Mouse (Mus musculus) forebrain, embryonic 15.5 days (tissue): ENCODE measurements around the gene Ubiad1. TPM values are rescaled to one million over a fixed set of nuclear protein-coding genes. Genes with fewer than 3 reads are reported as not detected.
A peak's percentile ranks its signal among the peaks of the same experiment; 100 is the strongest.

Experiments used
- ATAC-seq: fragments of 200-750 bp; cut with Nextera tagmentation; replicated peaks from 2 replicates; pipeline ENCODE4 v1.8.0; 2017; ENCODE audit warnings: mild to moderate bottlenecking, moderate TSS enrichment, moderate library complexity
- H3K27ac ChIP-seq: fragments of 300-500 bp; sonication (generic); replicated peaks from 2 replicates; pipeline ENCODE4 v1.5.1; 2015; ENCODE audit warnings: mild to moderate bottlenecking, inconsistent platforms
- H3K27me3 ChIP-seq: fragments of 300-500 bp; sonication (generic); 2 replicates; pipeline ENCODE4 v1.6.1; 2015; ENCODE audit warnings: inconsistent platforms
- H3K36me3 ChIP-seq: fragments of 300-500 bp; sonication (generic); 2 replicates; pipeline ENCODE4 v1.6.1; 2015; ENCODE audit warnings: mild to moderate bottlenecking, inconsistent platforms
- H3K4me1 ChIP-seq: fragments of 300-500 bp; sonication (generic); 2 replicates; pipeline ENCODE4 v1.6.1; 2015; ENCODE audit warnings: inconsistent platforms
- H3K4me2 ChIP-seq: fragments of 300-500 bp; sonication (generic); replicated peaks from 2 replicates; pipeline ENCODE4 v1.6.1; 2015; ENCODE audit warnings: mild to moderate bottlenecking, inconsistent platforms
- H3K4me3 ChIP-seq: fragments of 300-500 bp; sonication (generic); 2 replicates; pipeline ENCODE4 v1.5.1; 2015; ENCODE audit warnings: mild to moderate bottlenecking, inconsistent platforms
- H3K9ac ChIP-seq: fragments of 300-500 bp; sonication (generic); replicated peaks from 2 replicates; pipeline ENCODE4 v1.6.1; 2015; ENCODE audit warnings: mild to moderate bottlenecking, inconsistent platforms
- H3K9me3 ChIP-seq: fragments of 300-500 bp; sonication (generic); 2 replicates; pipeline ENCODE4 v1.6.1; 2016; ENCODE audit warnings: inconsistent platforms
- WGBS: fragments of 180-500 bp; shearing (Covaris S2); methylation state at CpG from one replicate; pipeline ENCODE4 v1.1.7; 2015; ENCODE audit warnings: mixed read lengths; 5-methylcytosine and 5-hydroxymethylcytosine counted together
- polyA plus RNA-seq: library from polyadenylated mRNA; unstranded; fragments of >200 nt; fragmentation: Nextera tagmentation; extraction: Ambion mirVana; gene quantifications from 2 replicates; pipeline ENCODE4 v1.2.1, GENCODE M21; 2015

Ubiad1 gene
- polyA plus RNA-seq: 18.4 and 19.0 TPM in 2 replicates

GRCm38 (mm10) chr4:148444250-148444967 lies at the start of gene Ubiad1:
Ubiad1 (minus strand) TSS chr4:148444771.
- H3K36me3 ChIP-seq: 0 out of 2 replicates have a peak, but pooled peaks cover 2% of the 10 kb centered on the region
- H3K27ac ChIP-seq: peak within 1 kb of the TSS; percentile 47
- under 1% methylated on average over 46 of the region's 46 CpGs for WGBS
- peak within 1 kb of the TSS; percentile 57 for H3K4me3 ChIP-seq
- peak within 1 kb of the TSS; percentile 66 for H3K4me2 ChIP-seq
- H3K9me3 ChIP-seq: no peaks in the 10 kb centered on the region
- H3K27me3 ChIP-seq: no peaks in the 10 kb centered on the region
- peak within 1 kb of the TSS; percentile 61 for H3K9ac ChIP-seq
- ATAC-seq: no peak
- H3K4me1 ChIP-seq: peaks cover 25% of the 10 kb centered on the region

- ATAC-seq: no peak
- H3K36me3 ChIP-seq: peaks cover 67% of the 10 kb centered on the region
- WGBS: 68% methylated on average over 7 of the region's 7 CpGs
These were observed 46.9 kb upstream of the Ubiad1 start for GRCm38 (mm10) chr4:148491448-148491847.

GRCm38 (mm10) chr4:148490502-148490901 lies 45.9 kb upstream of the Ubiad1 start:
- Histone ChIP-seq H3K4me3 (no peak overlapping the region), H3K4me2 (no peak overlapping the region), H3K27me3 (no peaks in the 10 kb centered on the region), H3K4me1 (peaks cover 16% of the 10 kb centered on the region), H3K9me3 (no peaks in the 10 kb centered on the region), H3K27ac (peak overlapping the region; percentile 63; the same call in 1 of the 2 replicates), H3K9ac (no peak overlapping the region), H3K36me3 (peaks cover 76% of the 10 kb centered on the region)
- 55% methylated on average over 6 of the region's 6 CpGs for WGBS
- ATAC-seq: no peak; the same call in 1 of the 2 replicates

More at GRCm38 (mm10) chr4:148491448-148491847, 46.9 kb upstream of the Ubiad1 start:
- Histone ChIP-seq H3K27me3 (no peaks in the 10 kb centered on the region), H3K4me1 (peaks cover 26% of the 10 kb centered on the region), H3K27ac (peak overlapping the region; percentile 63; the same call in 1 of the 2 replicates), H3K4me2 (no peak overlapping the region), H3K4me3 (no peak overlapping the region), H3K9me3 (no peaks in the 10 kb centered on the region), H3K9ac (no peak overlapping the region)

GRCm38 (mm10) chr4:148487841-148488240 lies 43.3 kb upstream of the Ubiad1 start:
- H3K9ac ChIP-seq: no peak overlapping the region
- no peaks in the 10 kb centered on the region for H3K9me3 ChIP-seq
- H3K27me3 ChIP-seq: no peaks in the 10 kb centered on the region
- H3K4me3 ChIP-seq: no peak overlapping the region
- 70% methylated on average over 2 of the region's 2 CpGs for WGBS
- no peak overlapping the region for H3K27ac ChIP-seq
- H3K4me2 ChIP-seq: no peak overlapping the region
- peaks cover 91% of the 10 kb centered on the region for H3K36me3 ChIP-seq
- no peak for ATAC-seq
- H3K4me1 ChIP-seq: peaks cover 13% of the 10 kb centered on the region

GRCm38 (mm10) chr4:148484511-148484910 lies 39.9 kb upstream of the Ubiad1 start:
- 94% methylated on average over 12 of the region's 12 CpGs for WGBS

GRCm38 (mm10) chr4:148481557-148482168 lies 37.1 kb upstream of the Ubiad1 start:
- Histone ChIP-seq H3K9me3 (no peaks in the 10 kb centered on the region), H3K4me2 (no peak overlapping the region), H3K27ac (no peak overlapping the region), H3K27me3 (no peaks in the 10 kb centered on the region), H3K36me3 (peaks cover 88% of the 10 kb centered on the region), H3K9ac (no peak overlapping the region), H3K4me1 (no peaks in the 10 kb centered on the region), H3K4me3 (no peak overlapping the region)
- WGBS: 94% methylated on average over 2 of the region's 2 CpGs
- ATAC-seq: no peak

More at GRCm38 (mm10) chr4:148484511-148484910, 39.9 kb upstream of the Ubiad1 start:
- H3K4me3 ChIP-seq: no peak overlapping the region
- no peaks in the 10 kb centered on the region for H3K4me1 ChIP-seq
- H3K36me3 ChIP-seq: peaks cover 96% of the 10 kb centered on the region
- no peak for ATAC-seq
- no peak overlapping the region for H3K27ac ChIP-seq
- H3K9me3 ChIP-seq: no peaks in the 10 kb centered on the region
- H3K4me2 ChIP-seq: no peak overlapping the region
- no peaks in the 10 kb centered on the region for H3K27me3 ChIP-seq
- no peak overlapping the region for H3K9ac ChIP-seq

- H3K9me3 ChIP-seq: no peaks in the 10 kb centered on the region
- no peak overlapping the region for H3K27ac ChIP-seq
- 98% methylated on average over 2 of the region's 2 CpGs for WGBS
- no peak overlapping the region for H3K4me2 ChIP-seq
- no peaks in the 10 kb centered on the region for H3K4me1 ChIP-seq
- ATAC-seq: no peak
- H3K9ac ChIP-seq: no peak overlapping the region
- no peaks in the 10 kb centered on the region for H3K27me3 ChIP-seq
- H3K4me3 ChIP-seq: no peak overlapping the region
- peaks cover 87% of the 10 kb centered on the region for H3K36me3 ChIP-seq
These were observed 35.7 kb upstream of the Ubiad1 start for GRCm38 (mm10) chr4:148480245-148480644.

GRCm38 (mm10) chr4:148473496-148473895 lies 28.9 kb upstream of the Ubiad1 start:
- Histone ChIP-seq H3K4me2 (no peak overlapping the region), H3K27ac (no peak overlapping the region), H3K27me3 (no peaks in the 10 kb centered on the region), H3K36me3 (peaks cover 86% of the 10 kb centered on the region), H3K4me1 (no peaks in the 10 kb centered on the region), H3K9ac (no peak overlapping the region), H3K9me3 (no peaks in the 10 kb centered on the region), H3K4me3 (no peak overlapping the region)
- 68% methylated on average over 5 of the region's 5 CpGs for WGBS
- ATAC-seq: no peak

- H3K4me1 ChIP-seq: no peaks in the 10 kb centered on the region
- H3K27me3 ChIP-seq: no peaks in the 10 kb centered on the region
- no peak overlapping the region for H3K27ac ChIP-seq
- peaks cover 87% of the 10 kb centered on the region for H3K36me3 ChIP-seq
- H3K9me3 ChIP-seq: no peaks in the 10 kb centered on the region
- no peak overlapping the region for H3K9ac ChIP-seq
- ATAC-seq: no peak
- 94% methylated on average over 8 of the region's 8 CpGs for WGBS
- H3K4me2 ChIP-seq: no peak overlapping the region
- no peak overlapping the region for H3K4me3 ChIP-seq
These were observed 28.0 kb upstream of the Ubiad1 start for GRCm38 (mm10) chr4:148472436-148473174.

- ATAC-seq: no peak
- Histone ChIP-seq H3K27ac (no peak overlapping the region; the same call in 1 of the 2 replicates), H3K9me3 (no peaks in the 10 kb centered on the region), H3K4me2 (no peak overlapping the region), H3K4me3 (no peak overlapping the region), H3K36me3 (peaks cover 88% of the 10 kb centered on the region), H3K27me3 (no peaks in the 10 kb centered on the region), H3K9ac (no peak overlapping the region), H3K4me1 (no peaks in the 10 kb centered on the region)
- WGBS: 84% methylated on average over 10 of the region's 10 CpGs
These were observed 26.8 kb upstream of the Ubiad1 start for GRCm38 (mm10) chr4:148471363-148471806.

GRCm38 (mm10) chr4:148469487-148470252 lies 25.1 kb upstream of the Ubiad1 start:
- no peak overlapping the region for H3K4me2 ChIP-seq
- H3K27ac ChIP-seq: no peak overlapping the region
- ATAC-seq: no peak
- no peaks in the 10 kb centered on the region for H3K4me1 ChIP-seq
- no peak overlapping the region for H3K9ac ChIP-seq
- WGBS: 90% methylated on average over 11 of the region's 11 CpGs
- H3K27me3 ChIP-seq: no peaks in the 10 kb centered on the region
- no peaks in the 10 kb centered on the region for H3K9me3 ChIP-seq
- H3K4me3 ChIP-seq: no peak overlapping the region
- H3K36me3 ChIP-seq: peaks cover 89% of the 10 kb centered on the region
